Mouse (Mus musculus) CH12.LX (cell line): ENCODE results near the gene St3gal3. TPM values are rescaled to one million over a fixed set of nuclear protein-coding genes. Genes with fewer than 3 reads are reported as not detected.

Experiments
- DNase-seq: peaks from one replicate; pipeline ENCODE4 v3.0.0-alpha.2; 2013; ENCODE audit errors: extremely low read depth
- H3K27ac ChIP-seq: 2 replicates; pipeline ENCODE4 v1.5.1; 2012; ENCODE audit warnings: low read depth, mild to moderate bottlenecking, control low read depth, moderate library complexity; ENCODE audit not compliant: insufficient read depth
- H3K27me3 ChIP-seq: replicated peaks from 2 replicates; pipeline ENCODE3; 2012; ENCODE audit warnings: inconsistent platforms
- H3K36me3 ChIP-seq, 2 experiments: replicated peaks in 1 of 2; 2 replicates each; pipeline versions ENCODE3 to v1.6.1; 2012; ENCODE audit warnings: inconsistent platforms in 1 of 2, low read length in 1 of 2, mild to moderate bottlenecking in 1 of 2, mixed read lengths in 1 of 2, moderate library complexity in 1 of 2; ENCODE audit not compliant: control insufficient read depth in 1 of 2, insufficient read depth in 1 of 2
- H3K4me1 ChIP-seq, 2 experiments: 2 replicates each; pipeline ENCODE4 v1.6.1; 2012; ENCODE audit warnings: inconsistent platforms in 1 of 2, moderate library complexity in 1 of 2; ENCODE audit not compliant: insufficient read depth in 2 of 2, control insufficient read depth in 1 of 2
- H3K4me2 ChIP-seq: 2 replicates; pipeline ENCODE4 v1.6.1; 2012; ENCODE audit warnings: low read depth, mild to moderate bottlenecking, control low read depth; ENCODE audit not compliant: poor library complexity, insufficient read depth, severe bottlenecking
- H3K4me3 ChIP-seq, 3 experiments: fragments of 150-350 bp in 1 of 3; sonication (generic) in 1 of 3; replicated peaks in 1 of 3; 2 replicates each; pipeline versions ENCODE3 to v1.5.1; 2011 to 2012; ENCODE audit warnings: low read depth in 2 of 3, low read length in 2 of 3, mild to moderate bottlenecking in 2 of 3, moderate library complexity in 2 of 3, control low read depth in 1 of 3, improper control_type of control experiment in 1 of 3, inconsistent platforms in 1 of 3, mixed read lengths in 1 of 3; ENCODE audit not compliant: poor library complexity in 1 of 3
- H3K79me2 ChIP-seq: replicated peaks from 2 replicates; pipeline ENCODE4 v1.6.1; 2012; ENCODE audit warnings: mild to moderate bottlenecking, moderate library complexity; ENCODE audit not compliant: control insufficient read depth, poor library complexity, insufficient read depth, severe bottlenecking; ENCODE audit errors: extremely low read depth
- H3K9ac ChIP-seq: 2 replicates; pipeline ENCODE4 v1.6.1; 2012; ENCODE audit warnings: low read depth, mild to moderate bottlenecking, control low read depth, moderate library complexity; ENCODE audit not compliant: insufficient read depth
- H3K9me3 ChIP-seq: replicated peaks from 2 replicates; pipeline ENCODE3; 2012; ENCODE audit warnings: low read length, inconsistent platforms, mixed read lengths
- CHD1 ChIP-seq: IDR thresholded peaks from 2 replicates; pipeline ENCODE4 v1.6.1; 2012; ENCODE audit warnings: low read depth, low read length, improper control_type of control experiment, inconsistent platforms
- CHD2 ChIP-seq: IDR thresholded peaks from 2 replicates; pipeline ENCODE4 v1.6.1; 2011; ENCODE audit warnings: low read length, improper control_type of control experiment
- CTCF ChIP-seq, 2 experiments: IDR thresholded peaks in 1 of 2; conservative IDR thresholded peaks in 1 of 2; 2 replicates each; pipeline ENCODE4 v1.5.1; 2011 to 2012; ENCODE audit warnings: low read depth in 2 of 2, low read length in 2 of 2, improper control_type of control experiment in 1 of 2, inconsistent platforms in 1 of 2, mild to moderate bottlenecking in 1 of 2, moderate library complexity in 1 of 2
- E2F4 ChIP-seq: IDR thresholded peaks from 2 replicates; pipeline ENCODE4 v1.6.1; 2011; ENCODE audit warnings: low read depth, low read length, improper control_type of control experiment; ENCODE audit not compliant: insufficient replicate concordance
- ELF1 ChIP-seq: IDR thresholded peaks from 2 replicates; pipeline ENCODE4 v1.6.1; 2014; ENCODE audit warnings: low read depth, mild to moderate bottlenecking, inconsistent platforms, low read length, improper control_type of control experiment
- EP300 ChIP-seq: IDR thresholded peaks from 2 replicates; pipeline ENCODE4 v1.6.1; 2011; ENCODE audit warnings: low read length, improper control_type of control experiment
- ETS1 ChIP-seq: conservative IDR thresholded peaks from 2 replicates; pipeline ENCODE4 v1.6.1; 2012; ENCODE audit warnings: low read depth, mild to moderate bottlenecking, inconsistent platforms, low read length, improper control_type of control experiment, moderate library complexity
- GABPA ChIP-seq: IDR thresholded peaks from 2 replicates; pipeline ENCODE4 v1.6.1; 2012; ENCODE audit warnings: low read depth, low read length, improper control_type of control experiment, inconsistent platforms; ENCODE audit not compliant: insufficient replicate concordance
- HCFC1 ChIP-seq: IDR thresholded peaks from 2 replicates; pipeline ENCODE4 v1.6.1; 2012; ENCODE audit warnings: low read depth, mild to moderate bottlenecking, inconsistent platforms, low read length, improper control_type of control experiment
- IRF4 ChIP-seq: IDR thresholded peaks from 2 replicates; pipeline ENCODE4 v1.6.1; 2014; ENCODE audit warnings: low read depth, mild to moderate bottlenecking, inconsistent platforms, low read length, improper control_type of control experiment
- JUN ChIP-seq: IDR thresholded peaks from 2 replicates; pipeline ENCODE4 v1.6.1; 2011; ENCODE audit warnings: low read depth, mild to moderate bottlenecking, low read length, improper control_type of control experiment, moderate library complexity; ENCODE audit not compliant: insufficient read depth
- JUND ChIP-seq: conservative IDR thresholded peaks from 2 replicates; pipeline ENCODE4 v1.6.1; 2011; ENCODE audit warnings: low read depth, low read length, improper control_type of control experiment
- KAT2A ChIP-seq: IDR thresholded peaks from 2 replicates; pipeline ENCODE4 v1.6.1; 2012; ENCODE audit warnings: low read length, improper control_type of control experiment, inconsistent platforms; ENCODE audit not compliant: insufficient replicate concordance
- MAFK ChIP-seq: IDR thresholded peaks from 2 replicates; pipeline ENCODE4 v1.6.1; 2011; ENCODE audit warnings: low read length, improper control_type of control experiment; ENCODE audit not compliant: insufficient replicate concordance
- MAX ChIP-seq: IDR thresholded peaks from 2 replicates; pipeline ENCODE4 v1.6.1; 2011; ENCODE audit warnings: low read length, improper control_type of control experiment
- MAZ ChIP-seq: IDR thresholded peaks from 2 replicates; pipeline ENCODE4 v1.6.1; 2012; ENCODE audit warnings: low read depth, mild to moderate bottlenecking, inconsistent platforms, low read length, improper control_type of control experiment, moderate library complexity
- MEF2A ChIP-seq: IDR thresholded peaks from 2 replicates; pipeline ENCODE4 v1.6.1; 2014; ENCODE audit warnings: low read depth, mild to moderate bottlenecking, inconsistent platforms, low read length, improper control_type of control experiment, borderline replicate concordance
- MXI1 ChIP-seq: IDR thresholded peaks from 2 replicates; pipeline ENCODE4 v1.6.1; 2011; ENCODE audit warnings: mild to moderate bottlenecking, low read depth, low read length, improper control_type of control experiment
- MYC ChIP-seq: IDR thresholded peaks from 2 replicates; pipeline ENCODE4 v1.6.1; 2011; ENCODE audit warnings: low read depth, mild to moderate bottlenecking, improper control_type of control experiment, low read length
- NELFE ChIP-seq: IDR thresholded peaks from 2 replicates; pipeline ENCODE4 v1.6.1; 2011; ENCODE audit warnings: low read depth, low read length, improper control_type of control experiment
- NRF1 ChIP-seq: IDR thresholded peaks from 2 replicates; pipeline ENCODE4 v1.6.1; 2014; ENCODE audit warnings: low read depth, mild to moderate bottlenecking, inconsistent platforms, low read length, improper control_type of control experiment, moderate library complexity
- PAX5 ChIP-seq: IDR thresholded peaks from 2 replicates; pipeline ENCODE4 v1.6.1; 2012; ENCODE audit warnings: low read length, inconsistent platforms, mixed read lengths
- POLR2A ChIP-seq: IDR thresholded peaks from 2 replicates; pipeline ENCODE4 v1.6.1; 2011; ENCODE audit warnings: low read depth, mild to moderate bottlenecking, improper control_type of control experiment, low read length
- POLR2AphosphoS2 ChIP-seq: IDR thresholded peaks from 2 replicates; pipeline ENCODE4 v1.6.1; 2011; ENCODE audit warnings: low read depth, low read length, improper control_type of control experiment
- RAD21 ChIP-seq: IDR thresholded peaks from 2 replicates; pipeline ENCODE4 v1.6.1; 2011; ENCODE audit warnings: low read depth, mild to moderate bottlenecking, low read length, improper control_type of control experiment, moderate library complexity
- RCOR1 ChIP-seq: conservative IDR thresholded peaks from 2 replicates; pipeline ENCODE4 v1.6.1; 2012; ENCODE audit warnings: low read depth, mild to moderate bottlenecking, inconsistent platforms, low read length, improper control_type of control experiment
- SIN3A ChIP-seq: IDR thresholded peaks from 2 replicates; pipeline ENCODE4 v1.6.1; 2012; ENCODE audit warnings: low read length, improper control_type of control experiment, inconsistent platforms
- SMC3 ChIP-seq: IDR thresholded peaks from 2 replicates; pipeline ENCODE4 v1.6.1; 2011; ENCODE audit warnings: low read depth, low read length, improper control_type of control experiment
- TBP ChIP-seq: conservative IDR thresholded peaks from 2 replicates; pipeline ENCODE4 v1.6.1; 2011; ENCODE audit warnings: low read depth, low read length, improper control_type of control experiment
- TCF12 ChIP-seq: IDR thresholded peaks from 2 replicates; pipeline ENCODE4 v1.6.1; 2014; ENCODE audit warnings: low read depth, mild to moderate bottlenecking, inconsistent platforms, low read length, improper control_type of control experiment
- UBTF ChIP-seq: IDR thresholded peaks from 2 replicates; pipeline ENCODE4 v1.6.1; 2012; ENCODE audit warnings: low read depth, mild to moderate bottlenecking, inconsistent platforms, low read length, improper control_type of control experiment, moderate library complexity
- USF1 ChIP-seq: IDR thresholded peaks from 2 replicates; pipeline ENCODE4 v1.6.1; 2014; ENCODE audit warnings: low read depth, mild to moderate bottlenecking, inconsistent platforms, low read length, improper control_type of control experiment
- USF2 ChIP-seq: conservative IDR thresholded peaks from 2 replicates; pipeline ENCODE4 v1.6.1; 2011; ENCODE audit warnings: low read depth, low read length, improper control_type of control experiment
- ZC3H11A ChIP-seq: IDR thresholded peaks from 2 replicates; pipeline ENCODE4 v1.6.1; 2012; ENCODE audit warnings: low read depth, mild to moderate bottlenecking, inconsistent platforms, low read length, improper control_type of control experiment
- ZKSCAN1 ChIP-seq: IDR thresholded peaks from 2 replicates; pipeline ENCODE4 v1.6.1; 2012; ENCODE audit warnings: low read depth, inconsistent platforms, low read length, improper control_type of control experiment, borderline replicate concordance
- ZMIZ1 ChIP-seq: IDR thresholded peaks from 2 replicates; pipeline ENCODE4 v1.6.1; 2012; ENCODE audit warnings: low read depth, mild to moderate bottlenecking, inconsistent platforms, low read length, improper control_type of control experiment
- ZNF384 ChIP-seq: IDR thresholded peaks from 2 replicates; pipeline ENCODE4 v1.6.1; 2012; ENCODE audit warnings: low read depth, low read length, improper control_type of control experiment, inconsistent platforms
- dilution Hi-C: fragments of 300-500 bp; cut with MboI; formaldehyde crosslinking; loops from 2 replicates; pipeline ENCODE4 v1.14.3; 2020; ENCODE audit warnings: low sequenced_read_pairs; ENCODE audit not compliant: extremely low pct_unique_long_range_greater_than_20kb, extremely low pct_ligation_motif_present
- in situ Hi-C: fragments of 300-500 bp; cut with MboI; formaldehyde crosslinking; loops from 3 replicates; pipeline ENCODE4 v1.14.3; 2019; ENCODE audit warnings: low sequenced_read_pairs, low pct_ligation_motif_present, low pct_unique_long_range_greater_than_20kb, mixed read lengths
- polyA plus RNA-seq: library from polyadenylated mRNA; unstranded; fragments of >175 nt; gene quantifications from 2 replicates; pipeline ENCODE4 v1.2.1, GENCODE M21; 2012; ENCODE audit warnings: low read depth; ENCODE audit not compliant: insufficient read length
- total RNA-seq, 2 experiments: library from RNA; depleted of rRNA; stranded (reverse); fragments of 300-350 nt in 1 of 2; fragments of >200 nt in 1 of 2; gene quantifications; 2 replicates each; pipeline ENCODE4 v1.2.3; 2012 to 2014

Gene St3gal3
- total RNA-seq (2012; rRNA removed) (7.8 and 10.1 TPM in 2 replicates), total RNA-seq (2014; rRNA removed) (6.3 and 7.1 TPM in 2 replicates), polyA plus RNA-seq (8.2 and 8.7 TPM in 2 replicates)

- Histone ChIP-seq H3K27me3 (no peaks in the 10 kb centered on the region), H3K27ac (no peak within 1 kb of the TSS; the same call in 1 of the 2 replicates), H3K4me1 (peaks cover 0 to 33% of the 10 kb centered on the region in 2 experiments; a peak in 3 of 4 replicates), H3K9me3 (no peaks in the 10 kb centered on the region), H3K4me2 (peak within 1 kb of the TSS; percentile 94), H3K9ac (peak within 1 kb of the TSS; percentile 93), H3K4me3 (peak within 1 kb of the TSS; percentile 72 to 88 (median 86)), H3K36me3 (peaks cover 27 to 44% of the 10 kb centered on the region in 2 experiments), H3K79me2 (no peaks in the 10 kb centered on the region)
- in situ Hi-C loops (no loop called here), dilution Hi-C loops (no loop called here)
- peak; percentile 82 for DNase-seq
- peak; percentile 46; the same call in 1 of the 2 replicates for TF ChIP-seq IRF4
- peak; percentile 71 for TF ChIP-seq MAX
- no peak for TF ChIP-seq ZKSCAN1
- no peak for TF ChIP-seq GABPA
- TF ChIP-seq ELF1, result peak; percentile 59
- 0 out of 2 replicates have a peak, but pooled peaks have one; percentile 35 for TF ChIP-seq MYC
- TF ChIP-seq NELFE, result peak; percentile 65
- peak; percentile 84 for TF ChIP-seq POLR2A
- TF ChIP-seq MAFK, result no peak
- no peak for TF ChIP-seq JUN
- TF ChIP-seq ZMIZ1, result peak; percentile 84
- peak; percentile 44; the same call in 1 of the 2 replicates for TF ChIP-seq MXI1
- peak; percentile 34; the same call in 1 of the 2 replicates for TF ChIP-seq TCF12
- 0 out of 2 replicates have a peak, but pooled peaks have one; percentile 35 for TF ChIP-seq TBP
- TF ChIP-seq ZC3H11A, result no peak
- no peak for TF ChIP-seq KAT2A
- no peak for TF ChIP-seq PAX5
- TF ChIP-seq MEF2A, result peak; percentile 37; the same call in 1 of the 2 replicates
- TF ChIP-seq SIN3A, result peak; percentile 70; the same call in 1 of the 2 replicates
- TF ChIP-seq USF1, result no peak
- TF ChIP-seq RAD21, result no peak
- peak; percentile 40; the same call in 1 of the 2 replicates for TF ChIP-seq RCOR1
- TF ChIP-seq CHD1, result 0 out of 2 replicates have a peak, but pooled peaks have one; percentile 56
- peak; percentile 5; the same call in 1 of the 2 replicates for TF ChIP-seq SMC3
- TF ChIP-seq MAZ, result peak; percentile 48; the same call in 1 of the 2 replicates
- peak; percentile 49 for TF ChIP-seq NRF1
- peak; percentile 46; the same call in 1 of the 2 replicates for TF ChIP-seq HCFC1
- TF ChIP-seq CTCF (conservative IDR thresholded peaks at IDR 0.05 in 1 of 2, IDR thresholded peaks at IDR 0.05 in 1 of 2; ENCODE audit: low read depth in 2 of 2, low read length in 2 of 2), result no peak
- TF ChIP-seq ETS1, result no peak
- TF ChIP-seq CHD2, result peak; percentile 74
- no peak for TF ChIP-seq JUND
- TF ChIP-seq ZNF384, result no peak
- TF ChIP-seq EP300, result no peak
- TF ChIP-seq E2F4, result no peak
- TF ChIP-seq POLR2AphosphoS2, result peak; percentile 52
- no peak for TF ChIP-seq USF2
- no peak; the same call in 1 of the 2 replicates for TF ChIP-seq UBTF
These were observed at the start of gene St3gal3 for GRCm38 (mm10) chr4:118134485-118135365. TSS of gene St3gal3 (minus strand) at chr4:118134914.
